Mouse (Mus musculus) heart, postnatal 0 days (tissue): ENCODE measurements around the gene Il7r.

ENCODE experiments used
- CTCF ChIP-seq: IDR thresholded peaks from 2 replicates; pipeline ENCODE4 v1.5.1; 2016; ENCODE audit warnings: antibody characterized with exemption, control low read depth, low read depth
- EP300 ChIP-seq: IDR thresholded peaks from 2 replicates; pipeline ENCODE4 v1.6.1; 2016; ENCODE audit warnings: antibody characterized with exemption, low read depth

DNA sequence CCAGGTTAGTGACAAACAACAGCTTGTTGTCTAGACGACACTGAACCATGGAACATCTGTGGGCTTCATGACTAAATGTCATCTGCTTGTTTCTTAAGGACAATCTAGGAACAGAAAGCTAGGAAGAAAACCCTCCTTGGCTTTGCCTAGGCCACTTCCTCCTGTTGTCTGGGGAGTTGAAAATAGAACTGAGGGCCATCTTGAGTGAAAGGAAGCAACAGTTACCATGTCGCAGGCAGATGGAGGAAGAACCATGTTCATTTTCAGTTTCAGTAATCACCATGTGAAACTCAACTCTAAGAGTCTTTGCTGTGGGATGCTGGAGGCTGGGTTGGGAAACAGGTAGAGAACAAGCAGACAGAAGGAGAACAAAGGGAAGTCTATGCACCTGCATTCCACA lies 41.9 kb upstream of the Il7r start:
- TF ChIP-seq CTCF (no peak), EP300 (no peak)
